Mouse (Mus musculus) granulocyte monocyte progenitor cell, adult 5-6 weeks (primary cell): ENCODE results near the gene Mark2. TPM values are rescaled to one million over a fixed set of nuclear protein-coding genes. Genes with fewer than 3 reads are reported as not detected.
A peak's percentile ranks its signal among the peaks of the same experiment; 100 is the strongest.
"Not testable (repeated sequence)": the region's sequence is repeated elsewhere in the genome, so short reads cannot be mapped to it uniquely, and the experiment has no call there.

Experiments used
- ATAC-seq: replicated peaks from 2 replicates; pipeline ENCODE4 v1.8.0; 2016; ENCODE audit warnings: mild to moderate bottlenecking, moderate TSS enrichment, inconsistent platforms; ENCODE audit not compliant: poor library complexity, severe bottlenecking
- total RNA-seq, 2 experiments: library from RNA; stranded (forward) in 1 of 2; stranded (reverse) in 1 of 2; fragments of 200-712, 200-1000 nt in 1 of 2; fragments of >200 nt in 1 of 2; fragmentation: Nextera tagmentation in 1 of 2; gene quantifications; 2 replicates each; pipeline ENCODE4 v1.2.3; 2014 to 2017

Mark2 gene
- 48.7 and 85.8 TPM in 2 replicates for total RNA-seq (2014; fragmentation: Nextera tagmentation)
- 17.8 and 21.2 TPM in 2 replicates for total RNA-seq (2017)

GRCm38 (mm10) chr19:7341512-7342397 lies at the start of gene Mark2:
Gene Mark2 (minus strand): TSS chr19:7341860.
- ATAC-seq = peak; percentile 85

DNA sequence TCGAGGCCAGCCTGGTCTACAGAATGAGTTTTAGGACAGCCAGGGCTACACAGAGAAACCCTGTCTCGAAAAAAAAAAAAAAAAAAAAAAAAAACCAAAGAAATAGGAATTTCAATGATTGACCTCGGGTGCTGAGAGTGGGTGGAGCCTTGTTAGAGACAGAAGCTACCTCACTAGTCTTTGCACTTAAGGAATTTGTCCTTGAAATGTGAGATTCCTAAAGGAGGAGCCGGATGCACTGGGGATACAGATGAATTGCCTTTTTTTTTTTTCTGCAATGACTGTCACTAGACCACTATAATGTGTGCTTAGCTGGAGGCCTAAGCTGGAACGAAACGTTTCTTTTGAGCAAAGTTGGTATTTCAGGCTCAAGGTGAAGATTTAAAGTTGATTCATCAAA lies 46.8 kb upstream of the Mark2 start:
- ATAC-seq = no peak

DNA sequence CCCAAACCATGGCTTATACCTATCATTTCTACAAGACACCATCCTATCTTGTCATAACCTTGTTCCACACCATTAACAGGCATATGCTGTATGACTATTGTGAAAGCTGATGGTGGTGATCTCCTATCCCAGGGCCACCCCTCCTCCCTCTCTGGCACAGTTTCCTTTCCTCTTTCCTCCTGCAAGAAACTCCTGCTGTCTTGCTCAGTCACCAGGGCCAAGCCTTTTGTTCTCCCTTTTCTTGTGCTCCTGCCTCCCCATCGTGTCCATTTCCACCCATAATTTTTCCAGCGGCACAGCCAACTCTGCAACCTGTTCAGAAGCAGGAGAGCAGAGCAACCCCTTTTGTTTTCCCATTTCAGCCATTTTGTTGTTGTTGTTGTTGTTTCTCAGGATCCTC lies 44.4 kb upstream of the Mark2 start:
- peak; percentile 60 for ATAC-seq

DNA sequence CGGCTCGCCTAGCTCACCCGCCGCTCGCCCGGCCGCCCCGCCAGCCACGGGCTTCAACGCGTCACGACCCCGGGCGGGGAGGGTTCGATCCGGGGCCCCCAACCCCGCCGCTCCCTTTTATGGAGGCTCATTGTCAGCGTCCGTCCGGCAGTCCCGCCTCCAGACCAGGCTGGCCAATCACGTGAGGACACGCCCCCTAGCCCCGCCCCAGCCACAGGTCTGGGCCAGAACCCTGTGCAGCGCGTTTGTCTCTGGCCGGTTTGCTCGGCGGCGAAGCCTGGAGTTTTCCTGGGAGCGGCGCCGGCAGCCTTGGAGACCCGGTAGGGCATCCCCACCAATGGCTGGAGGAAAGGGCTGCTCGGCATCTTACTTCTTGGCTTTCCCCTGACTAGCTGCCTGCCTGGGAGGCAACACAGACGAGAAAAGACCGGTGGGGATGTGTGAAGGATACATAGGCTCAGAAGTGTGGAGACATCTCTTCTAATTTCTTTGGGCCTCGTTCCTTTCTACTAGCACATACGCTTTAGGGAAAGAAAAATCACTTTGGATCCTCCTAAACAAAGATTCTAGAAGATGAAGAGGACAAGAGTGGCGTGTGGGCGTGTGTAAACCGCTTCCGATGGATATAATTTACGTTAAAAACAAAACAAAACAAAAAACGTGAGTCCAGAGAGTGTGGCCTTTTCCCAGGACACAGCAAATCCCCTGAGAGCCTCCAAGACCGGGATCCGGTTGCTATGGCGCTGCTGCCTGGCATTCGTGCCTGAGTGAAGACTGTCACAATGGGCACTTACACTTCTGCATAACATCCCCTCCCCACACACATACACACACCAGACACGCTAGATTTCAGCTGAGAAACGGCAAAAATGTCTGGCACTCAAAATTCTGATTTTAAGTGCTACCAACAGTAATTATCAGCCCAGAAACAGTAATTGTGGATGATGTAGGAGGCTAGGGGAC lies 41.5 kb upstream of the Mark2 start, which contains the start of gene Spindoc:
TSS of gene Spindoc (minus strand) at position 92 of the 963 bp plus-strand sequence.
- peak; percentile 87 for ATAC-seq

DNA sequence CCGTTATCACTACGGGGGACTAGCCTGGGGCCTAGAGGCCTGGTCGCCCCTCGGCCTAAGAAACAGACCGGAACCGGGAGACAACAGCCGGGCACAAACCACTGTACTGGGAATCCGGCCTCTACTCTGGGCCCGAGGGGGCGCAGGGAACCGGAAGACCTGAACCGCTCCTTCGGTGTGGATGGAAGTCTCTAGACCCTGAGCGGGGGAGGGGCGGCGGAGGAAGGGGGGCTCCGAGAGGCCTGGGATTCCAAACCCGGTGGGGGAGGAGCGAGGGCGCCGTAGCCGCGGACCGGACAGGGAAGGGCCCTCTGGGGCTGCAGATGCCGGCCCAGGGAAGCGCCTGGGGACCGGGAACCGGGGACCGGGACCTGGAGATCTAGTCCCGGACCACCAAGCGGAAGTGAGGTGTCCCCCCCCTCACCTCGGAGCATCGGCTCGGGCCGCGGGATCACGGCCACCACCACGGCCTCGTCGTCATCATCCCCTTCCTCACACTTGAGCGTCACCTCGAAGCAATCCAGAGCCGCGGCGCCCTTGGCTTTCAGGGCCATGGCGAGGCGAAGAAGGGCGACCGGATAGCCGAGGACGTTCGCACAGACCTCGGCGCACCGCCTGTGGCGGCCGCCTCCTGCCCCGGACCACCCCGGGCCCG lies 40.7 kb upstream of the Mark2 start:
- ATAC-seq = peak; percentile 24

DNA sequence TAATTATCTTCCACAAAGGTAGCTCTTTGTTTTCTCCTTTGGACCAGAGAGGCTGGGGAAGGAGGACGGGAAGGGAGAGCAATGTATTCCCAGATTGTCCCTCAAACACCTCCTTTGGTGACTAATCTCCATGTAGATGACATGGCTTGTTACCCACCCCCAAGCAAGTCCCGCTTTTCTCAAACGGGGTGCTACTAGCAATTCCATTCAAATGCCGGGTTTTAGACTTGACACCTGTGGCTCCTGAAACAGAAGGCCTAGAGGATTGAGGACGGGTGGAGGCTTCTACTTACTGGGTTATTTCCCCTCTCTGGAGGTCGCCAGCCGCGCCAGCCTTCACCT lies 40.2 kb upstream of the Mark2 start:
- no peak for ATAC-seq

DNA sequence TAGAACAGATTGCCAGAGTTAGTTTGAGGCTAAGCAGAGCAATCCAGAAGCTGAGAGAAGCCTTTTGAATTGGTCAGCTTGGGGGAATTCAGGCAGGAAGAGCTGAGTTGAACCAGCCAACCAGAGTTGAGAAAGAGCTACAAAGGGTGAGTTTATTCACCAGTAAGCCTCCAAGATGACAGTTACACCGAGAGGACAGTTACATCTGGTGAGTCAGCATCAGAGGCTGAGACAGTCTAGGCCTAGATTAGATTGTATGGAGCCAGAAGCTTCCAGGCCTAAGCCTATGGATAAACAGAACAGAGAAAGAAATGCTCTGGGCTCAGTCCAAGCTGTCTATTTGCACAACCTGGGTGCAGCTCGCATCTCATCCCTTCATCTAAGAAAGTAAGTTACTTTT lies 36.0 kb upstream of the Mark2 start:
- no peak for ATAC-seq

DNA sequence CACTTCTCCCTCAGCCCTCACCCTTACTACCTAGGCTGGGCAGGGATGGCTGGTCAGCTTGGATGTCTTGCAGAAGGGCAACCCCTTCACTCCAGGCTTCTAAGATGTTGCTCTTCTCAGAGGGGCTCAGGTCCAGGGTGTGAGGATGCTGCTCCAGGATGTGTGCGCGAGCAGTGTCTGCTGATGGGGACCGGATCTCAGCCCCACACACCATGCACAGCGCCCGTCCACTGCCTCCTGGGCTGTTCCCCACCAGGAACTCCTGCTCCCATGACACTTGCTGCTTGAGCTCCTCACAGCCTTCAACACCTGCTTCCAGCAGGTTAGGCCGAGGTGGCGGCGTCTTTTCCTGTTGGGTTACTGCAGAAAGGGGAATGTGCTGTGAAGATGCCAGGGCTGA lies 32.8 kb upstream of the Mark2 start:
- ATAC-seq = no peak

- ATAC-seq = not testable (repeated sequence)
These were observed 27.8 kb upstream of the Mark2 start for GRCm38 (mm10) chr19:7369469-7369868.

DNA sequence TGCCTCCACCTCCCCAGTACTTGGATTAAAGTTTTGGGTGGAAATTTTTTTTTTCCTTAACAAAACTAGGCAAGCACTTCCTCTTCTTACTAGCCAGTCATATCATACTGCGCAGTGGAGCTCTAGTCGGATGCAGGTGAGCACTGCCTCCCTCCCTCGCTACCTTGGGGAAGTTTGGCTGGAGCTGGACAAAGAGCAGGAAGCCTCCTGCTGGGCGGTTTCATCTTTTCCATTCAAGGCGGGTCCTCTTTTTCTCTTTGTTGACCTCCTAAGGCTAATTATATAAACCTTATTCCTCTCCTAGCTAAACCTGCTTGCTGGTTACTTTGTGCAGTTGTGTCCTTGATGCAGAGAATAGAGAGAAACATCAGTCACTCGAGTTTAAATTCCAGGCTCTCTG lies 12.0 kb upstream of the Mark2 start:
- no peak for ATAC-seq

DNA sequence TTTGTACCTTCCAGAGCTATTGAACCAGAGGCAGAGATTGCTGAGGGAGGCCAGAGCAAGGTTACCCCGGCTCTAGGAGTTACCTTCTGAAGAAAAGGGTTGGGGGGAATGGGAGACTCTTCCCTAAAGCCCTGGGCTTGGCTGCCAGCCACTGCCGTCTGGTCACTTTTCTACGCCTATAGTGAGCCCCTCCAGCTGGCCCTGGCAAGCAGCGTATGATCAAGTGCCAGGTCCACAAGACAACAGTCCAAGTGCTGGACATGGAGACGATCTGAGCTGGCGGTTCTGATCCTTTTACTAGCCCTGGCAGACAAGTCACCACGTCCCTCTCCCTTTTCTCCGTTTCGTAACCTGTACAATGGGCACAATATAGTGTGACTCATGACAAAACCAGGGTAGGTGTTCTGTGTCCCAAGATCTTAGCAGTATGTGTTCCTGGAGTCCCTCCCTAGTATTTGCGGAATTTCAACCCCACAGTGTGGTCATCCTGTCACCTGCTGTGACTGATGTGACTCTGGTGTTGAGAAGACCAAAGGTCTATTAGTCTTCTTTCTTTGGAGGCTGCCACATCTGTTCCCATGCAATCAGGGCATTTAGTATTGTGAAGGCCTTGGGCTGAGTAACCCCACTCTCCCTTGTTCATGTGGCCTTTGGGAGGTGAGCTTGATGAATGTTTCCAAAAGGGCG lies 11.3 kb upstream of the Mark2 start:
- ATAC-seq = no peak

DNA sequence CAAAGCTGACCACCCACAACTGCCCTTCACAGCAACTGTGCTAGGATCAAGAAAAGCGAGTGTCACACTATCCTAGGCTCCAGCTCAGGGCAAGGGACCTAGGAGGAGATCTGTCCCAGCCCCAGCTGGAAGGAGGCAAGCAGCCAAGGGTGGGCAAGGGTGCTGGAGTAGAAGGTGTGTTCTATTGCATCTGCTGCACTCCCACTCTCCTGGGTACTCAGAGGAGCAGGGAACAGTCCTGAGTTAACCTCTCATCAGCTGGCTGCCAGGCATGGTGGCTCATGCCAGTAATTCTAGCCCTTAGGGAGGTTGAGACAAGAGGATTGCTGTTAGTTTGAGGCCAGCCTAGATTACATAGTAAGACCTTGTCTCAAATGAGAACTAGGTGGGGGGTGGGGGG lies 8.3 kb upstream of the Mark2 start:
- ATAC-seq = no peak

DNA sequence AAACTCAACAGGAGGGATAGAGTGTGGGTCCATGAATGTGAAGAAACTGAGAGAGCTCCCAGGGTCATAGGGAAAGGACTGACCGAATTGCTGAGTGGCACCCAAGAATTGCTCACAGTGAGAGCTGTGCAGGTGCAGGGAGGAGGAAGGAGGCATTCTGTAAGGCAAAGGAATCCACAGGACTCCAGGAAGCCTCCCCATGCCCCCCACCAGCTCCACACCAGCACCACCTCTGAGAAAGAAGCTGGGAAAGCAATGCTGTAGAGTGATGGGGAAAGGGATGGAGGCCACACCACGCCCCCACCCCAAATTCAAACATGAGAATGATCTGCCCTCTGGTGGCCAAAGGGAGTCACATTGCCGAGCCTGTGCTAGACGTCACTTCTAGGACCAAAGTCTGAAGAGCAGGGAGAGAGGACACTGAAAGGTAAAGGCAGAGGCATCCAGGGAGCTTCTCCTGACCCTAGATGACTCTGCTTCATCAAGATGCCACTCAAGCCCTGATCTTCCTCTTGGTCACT lies 3.6 kb upstream of the Mark2 start:
- ATAC-seq = no peak

DNA sequence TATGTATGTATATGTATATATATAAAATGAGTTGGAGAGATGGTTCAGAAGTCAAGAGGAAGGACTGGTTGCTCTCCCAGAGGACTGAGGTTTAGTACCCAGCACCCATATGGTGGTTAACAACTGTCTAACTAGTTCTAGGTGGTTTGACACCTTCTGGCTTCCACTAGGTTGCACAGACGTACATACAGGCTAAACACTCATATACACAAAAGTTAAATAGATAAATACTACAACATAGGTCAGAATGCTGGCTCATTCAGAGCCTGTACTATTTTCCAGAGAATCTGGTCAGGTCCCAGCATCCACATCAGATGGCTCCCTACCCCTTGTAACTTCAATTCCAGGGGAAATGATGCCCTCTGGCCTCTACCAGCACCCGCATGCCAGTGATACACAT lies 986 bp upstream of the Mark2 start:
- no peak for ATAC-seq

DNA sequence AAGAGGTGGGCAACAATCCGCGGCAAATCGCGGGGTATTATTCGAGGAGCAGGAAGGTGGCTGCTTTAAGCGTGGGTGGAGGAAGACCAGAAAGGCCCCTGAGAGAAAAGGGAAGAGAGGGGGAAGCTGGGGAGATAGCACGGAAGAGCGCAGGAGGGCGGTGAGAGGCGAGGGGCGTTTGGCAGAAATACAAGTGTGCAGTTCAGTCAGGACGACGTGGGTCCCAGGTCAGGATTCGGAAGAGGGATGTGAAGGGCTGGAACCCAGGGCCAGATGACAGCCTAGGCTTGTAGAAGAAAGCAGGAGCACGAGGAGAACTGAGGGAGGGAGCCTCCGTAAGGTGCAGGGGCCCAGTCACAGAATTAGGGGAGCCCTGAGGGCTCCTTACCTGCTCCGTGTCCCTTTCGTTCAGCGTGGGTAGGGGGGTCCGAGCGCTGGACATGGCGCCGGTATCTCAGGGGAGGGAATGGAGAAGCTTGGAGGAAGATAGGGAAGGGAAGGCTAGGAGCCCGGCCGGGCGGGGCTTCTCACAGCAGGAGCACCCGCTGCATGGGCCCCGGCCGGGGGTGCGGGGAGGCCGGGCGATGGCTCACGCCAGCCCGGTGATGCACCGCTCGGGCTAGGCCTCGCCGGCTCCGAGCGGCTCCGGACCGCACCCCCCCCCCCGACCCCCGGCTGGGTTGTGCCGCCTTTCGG lies 732 bp downstream of the Mark2 start:
- no peak; the same call in 1 of the 2 replicates for ATAC-seq

DNA sequence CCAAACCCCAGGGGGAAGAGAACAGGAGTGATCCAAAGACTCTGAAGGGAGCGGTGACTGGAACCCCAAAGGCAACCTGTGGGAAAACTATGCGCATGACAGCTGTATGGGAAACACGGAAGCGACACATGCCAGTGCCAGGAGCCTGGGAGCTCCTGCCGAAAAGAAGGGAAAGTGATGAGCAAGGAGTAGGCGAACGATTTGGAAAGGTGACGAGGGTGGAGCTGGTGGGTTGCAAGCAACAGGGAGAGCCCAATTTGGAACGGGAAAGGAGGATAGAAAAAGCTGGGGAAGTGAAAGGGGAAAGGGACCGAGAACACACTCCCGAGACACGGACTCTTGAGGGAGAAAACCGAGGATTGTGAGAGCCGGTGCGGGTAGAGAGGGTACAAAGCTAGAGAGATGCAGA lies 1.3 kb downstream of the Mark2 start:
- ATAC-seq = no peak

DNA sequence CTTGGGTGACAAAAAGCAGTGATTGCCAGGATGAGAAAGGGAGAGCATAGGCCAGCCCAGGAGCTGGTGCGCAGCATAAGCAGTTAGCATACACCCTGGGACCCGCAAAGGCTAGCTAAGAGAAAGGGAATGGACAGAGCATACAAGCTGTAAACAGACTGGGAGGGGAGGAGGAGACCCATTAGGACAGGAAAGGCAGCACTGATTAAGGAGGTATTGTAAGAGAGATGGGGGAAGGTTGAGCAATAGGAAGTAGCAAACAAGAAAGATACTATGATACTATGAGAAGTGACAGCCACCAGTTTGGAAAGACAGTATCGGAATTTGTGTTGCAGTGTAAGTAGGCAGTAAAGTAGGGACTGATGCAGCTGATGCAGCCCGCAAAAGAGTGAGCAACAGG lies 1.8 kb downstream of the Mark2 start:
- peak; percentile 30 for ATAC-seq

- no peak for ATAC-seq
These were observed 2.6 kb downstream of the Mark2 start for GRCm38 (mm10) chr19:7339026-7339425.

DNA sequence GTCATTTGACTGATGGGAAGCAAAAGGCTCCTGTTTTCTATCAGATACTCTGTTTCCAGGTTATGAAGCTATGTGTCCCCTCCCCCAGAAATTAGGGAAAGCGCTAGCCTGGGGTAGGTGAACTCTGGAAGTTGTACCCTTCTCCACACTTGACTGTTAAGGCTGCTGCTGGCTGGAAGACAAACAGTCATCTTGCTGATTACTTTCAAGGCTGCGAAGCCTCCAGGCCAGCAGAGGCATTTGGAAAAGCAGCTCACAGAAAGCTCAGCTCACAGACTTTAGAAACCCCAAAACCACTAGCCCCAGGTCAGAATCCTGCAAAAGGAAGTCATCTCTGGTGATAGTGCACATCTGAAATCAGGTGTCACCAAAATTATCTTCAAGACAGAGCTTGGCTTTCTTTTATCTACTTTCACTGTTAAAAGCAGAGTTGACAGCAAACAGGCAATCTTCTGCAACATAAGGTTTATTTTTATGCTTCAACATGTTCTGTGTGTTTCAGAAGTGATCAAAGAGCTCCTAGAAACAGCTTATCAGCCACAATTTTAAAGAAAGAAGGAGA lies 3.8 kb downstream of the Mark2 start:
- no peak for ATAC-seq
